Mouse (Mus musculus): ENCODE measurements around the gene Psme1.

The Psme1 gene

GRCm38 (mm10) chr14:55603271-55603632 lies 25.3 kb downstream of the Psme1 start, which contains the start of gene Irf9:
Gene Irf9 (plus strand): TSS chr14:55603571.
- DNase-seq, result no peak

GRCm38 (mm10) chr14:55603633-55604576 lies 26.0 kb downstream of the Psme1 start:
- peak; percentile 96 to 97 for DNase-seq

GRCm38 (mm10) chr14:55604823-55605222 lies 26.9 kb downstream of the Psme1 start:
- DNase-seq, result no peak

GRCm38 (mm10) chr14:55605743-55606459 lies 28.0 kb downstream of the Psme1 start:
- no peak for DNase-seq

GRCm38 (mm10) chr14:55608339-55608738 lies 30.4 kb downstream of the Psme1 start:
- no peak for DNase-seq

GRCm38 (mm10) chr14:55613346-55613745 lies 35.4 kb downstream of the Psme1 start:
- DNase-seq, result no peak

GRCm38 (mm10) chr14:55614565-55615178 lies 36.7 kb downstream of the Psme1 start:
- no peak for DNase-seq

GRCm38 (mm10) chr14:55615876-55616275 lies 38.0 kb downstream of the Psme1 start:
- no peak for DNase-seq

GRCm38 (mm10) chr14:55616844-55617243 lies 38.9 kb downstream of the Psme1 start:
- no peak for DNase-seq

GRCm38 (mm10) chr14:55617822-55618221 lies 39.9 kb downstream of the Psme1 start, which contains the start of gene Rec8:
Gene Rec8 (plus strand): TSS chr14:55618037.
- DNase-seq, result peak; percentile 59 to 67

- no peak for DNase-seq
Measured at GRCm38 (mm10) chr14:55618486-55619195, 40.7 kb downstream of the Psme1 start.

- DNase-seq, result no peak
Measured at GRCm38 (mm10) chr14:55628077-55628827, 50.3 kb downstream of the Psme1 start.

GRCm38 (mm10) chr14:55629312-55629711 lies 51.4 kb downstream of the Psme1 start:
- DNase-seq, result peak; percentile 38 to 47

Data from lung, adult 18-20 months (tissue).